ENCODE assay signal across 12 mouse cellular contexts in genomic region chr9:83664951-83665350, GRCm38 (mm10).
DNase-seq lines count a peak whose midpoint lies in the region; ATAC-seq lines count a peak whose summit lies in the region.
"Had no signal": no experiment of that assay in that cellular context is flagged by ENCODE, and none has a peak within 500 bp of the region (broad histone marks: within the 10 kb centered on the region; RNA-seq: fewer than 3 reads in every experiment).

No protein-coding gene starts in this region.

- no peaks in the 10 kb centered on the region for H3K27me3 ChIP-seq in kidney, embryonic 14.5 days (ENCODE audit: control insufficient read depth, insufficient read depth, low read length)
- no peaks in the 10 kb centered on the region for H3K27me3 ChIP-seq in embryonic facial prominence, embryonic 11.5 days (ENCODE audit: control insufficient read depth, insufficient read depth, low read length)
- H3K27me3 ChIP-seq in hindbrain, embryonic 12.5 days: no peaks in the 10 kb centered on the region
- H3K27me3 ChIP-seq in midbrain, embryonic 13.5 days: no peaks in the 10 kb centered on the region
- H3K27me3 ChIP-seq: CH12.LX had no signal

- no peak for ATAC-seq in kidney, embryonic 14.5 days (ENCODE audit: low FRiP score, low TSS enrichment)
- no peak for ATAC-seq in embryonic facial prominence, embryonic 11.5 days (replicated peaks; ENCODE audit: insufficient number of reproducible peaks, low FRiP score, low TSS enrichment, low read depth)
- peak; percentile 15; the same call in 1 of the 2 replicates for ATAC-seq in hindbrain, embryonic 12.5 days (ENCODE audit: low FRiP score)
- ATAC-seq in midbrain, embryonic 13.5 days: peak; percentile 32

- 0 out of 2 replicates have a peak overlapping the region, but pooled peaks have one; percentile 44 for H3K9ac ChIP-seq in kidney, embryonic 14.5 days (ENCODE audit: low read depth, low read length)
- no peak overlapping the region for H3K9ac ChIP-seq in embryonic facial prominence, embryonic 11.5 days (replicated peaks; ENCODE audit: low read length)
- no peak overlapping the region for H3K9ac ChIP-seq in hindbrain, embryonic 12.5 days
- H3K9ac ChIP-seq in midbrain, embryonic 13.5 days (replicated peaks): peak overlapping the region; percentile 59; the same call in 1 of the 2 replicates

- no peaks in the 10 kb centered on the region for H3K4me1 ChIP-seq in kidney, embryonic 14.5 days (ENCODE audit: control insufficient read depth, insufficient read depth, low read length)
- no peaks in the 10 kb centered on the region for H3K4me1 ChIP-seq in embryonic facial prominence, embryonic 11.5 days (ENCODE audit: control insufficient read depth, insufficient read depth, low read length)
- H3K4me1 ChIP-seq in hindbrain, embryonic 12.5 days: peaks cover 4% of the 10 kb centered on the region; the same call in 1 of the 2 replicates
- peaks cover 13% of the 10 kb centered on the region for H3K4me1 ChIP-seq in midbrain, embryonic 13.5 days (replicated peaks)

- peak overlapping the region; percentile 54 for H3K4me2 ChIP-seq in kidney, embryonic 14.5 days (replicated peaks; ENCODE audit: low read depth, low read length)
- H3K4me2 ChIP-seq in embryonic facial prominence, embryonic 11.5 days (ENCODE audit: low read depth, low read length): no peak overlapping the region; the same call in 1 of the 2 replicates
- H3K4me2 ChIP-seq in hindbrain, embryonic 12.5 days (replicated peaks): peak overlapping the region; percentile 50
- H3K4me2 ChIP-seq in midbrain, embryonic 13.5 days (replicated peaks): peak overlapping the region; percentile 56

- H3K36me3 ChIP-seq in kidney, embryonic 14.5 days (ENCODE audit: control insufficient read depth, insufficient read depth, low read length): no peaks in the 10 kb centered on the region
- H3K36me3 ChIP-seq in embryonic facial prominence, embryonic 11.5 days (replicated peaks; ENCODE audit: control insufficient read depth, insufficient read depth, low read depth, low read length): no peaks in the 10 kb centered on the region
- no peaks in the 10 kb centered on the region for H3K36me3 ChIP-seq in hindbrain, embryonic 12.5 days
- no peaks in the 10 kb centered on the region for H3K36me3 ChIP-seq in midbrain, embryonic 13.5 days

- H3K27ac ChIP-seq in kidney, embryonic 14.5 days (ENCODE audit: low read depth, low read length): no peak overlapping the region
- no peak overlapping the region for H3K27ac ChIP-seq in embryonic facial prominence, embryonic 11.5 days (replicated peaks; ENCODE audit: low read depth, low read length)
- H3K27ac ChIP-seq in hindbrain, embryonic 12.5 days: peak overlapping the region; percentile 79; the same call in 1 of the 2 replicates
- peak overlapping the region; percentile 84 for H3K27ac ChIP-seq in midbrain, embryonic 13.5 days
- H3K27ac ChIP-seq: macrophage had no signal

- peak overlapping the region; percentile 38 for H3K4me3 ChIP-seq in kidney, embryonic 14.5 days (ENCODE audit: low read length)
- H3K4me3 ChIP-seq in embryonic facial prominence, embryonic 11.5 days (ENCODE audit: low read depth, low read length): no peak overlapping the region; the same call in 1 of the 2 replicates
- H3K4me3 ChIP-seq in hindbrain, embryonic 12.5 days: 0 out of 2 replicates have a peak overlapping the region, but pooled peaks have one; percentile 34
- peak overlapping the region; percentile 38 for H3K4me3 ChIP-seq in midbrain, embryonic 13.5 days (replicated peaks)

- no peak for DNase-seq in kidney, adult 9 months
- peak; percentile 17 for DNase-seq in embryonic facial prominence, embryonic 11.5 days (ENCODE audit: low spot score)
- DNase-seq in cerebellum, postnatal 10 days: no peak
- no peak for DNase-seq in adrenal gland, postnatal 4 days (ENCODE audit: low spot score in 2 of 2)
- DNase-seq in left cerebral cortex, adult 11 months (ENCODE audit: low spot score): no peak
- DNase-seq: adrenal gland, postnatal 10 days; right cerebral cortex, postnatal 25 days had no signal

- 52% methylated on average over 8 of the region's 8 CpGs for WGBS in kidney, embryonic 14.5 days
- 48% methylated on average over 8 of the region's 8 CpGs for WGBS in embryonic facial prominence, embryonic 11.5 days
- WGBS in hindbrain, embryonic 12.5 days: 52% methylated on average over 8 of the region's 8 CpGs
- WGBS in midbrain, embryonic 13.5 days: 20% methylated on average over 8 of the region's 8 CpGs

- H3K9me3 ChIP-seq in kidney, embryonic 14.5 days (ENCODE audit: control insufficient read depth, low read length): no peaks in the 10 kb centered on the region
- no peaks in the 10 kb centered on the region for H3K9me3 ChIP-seq in embryonic facial prominence, embryonic 11.5 days (replicated peaks; ENCODE audit: control insufficient read depth, low read length)
- no peaks in the 10 kb centered on the region for H3K9me3 ChIP-seq in hindbrain, embryonic 12.5 days (replicated peaks)
- H3K9me3 ChIP-seq in midbrain, embryonic 13.5 days: 0 out of 2 replicates have a peak, but pooled peaks cover 4% of the 10 kb centered on the region

Comparison
In these comparisons a context has a peak if more than half of its experiments do, and no peak if none do; other contexts are left out.
1. ATAC-seq: peak in hindbrain, embryonic 12.5 days (single experiment) and midbrain, embryonic 13.5 days (single experiment); none in kidney, embryonic 14.5 days (single experiment) and embryonic facial prominence, embryonic 11.5 days (single experiment).
2. H3K27ac ChIP-seq: peak in hindbrain, embryonic 12.5 days (single experiment) and midbrain, embryonic 13.5 days (single experiment); none in kidney, embryonic 14.5 days (single experiment) and embryonic facial prominence, embryonic 11.5 days (single experiment).
3. H3K9ac ChIP-seq: peak in kidney, embryonic 14.5 days (single experiment) and midbrain, embryonic 13.5 days (single experiment); none in embryonic facial prominence, embryonic 11.5 days (single experiment) and hindbrain, embryonic 12.5 days (single experiment).